Mouse (Mus musculus): ENCODE measurements at regions not wholly inside any gene's neighbourhood (a gene's known extent, or its start where the extent isn't known, plus 50 kb on each side); places are given as distances from the start of the nearest gene placed in this dataset.

- Histone ChIP-seq H3K36me3 (no peaks in the 10 kb centered on the region), H3K9me3 (no peaks in the 10 kb centered on the region), H3K4me1 (no peaks in the 10 kb centered on the region), H3K4me3 (no peak overlapping the region), H3K27me3 (peaks cover 40% of the 10 kb centered on the region), H3K9ac (replicated peaks) (no peak overlapping the region), H3K27ac (replicated peaks) (no peak overlapping the region), H3K4me2 (replicated peaks) (no peak overlapping the region)
- no peak for ATAC-seq (ENCODE audit: low FRiP score, low read depth)
- WGBS: 90% methylated on average over 5 of the region's 5 CpGs
These were observed 56.6 kb upstream of the Twist2 start for GRCm38 (mm10) chr1:91744701-91745100.

GRCm38 (mm10) chr1:91747583-91747982 is 53.7 kb upstream of the Twist2 start:
- Histone ChIP-seq H3K36me3 (no peaks in the 10 kb centered on the region), H3K27ac (replicated peaks) (no peak overlapping the region), H3K4me1 (no peaks in the 10 kb centered on the region), H3K27me3 (peaks cover 36% of the 10 kb centered on the region), H3K4me3 (no peak overlapping the region), H3K4me2 (replicated peaks) (no peak overlapping the region), H3K9ac (replicated peaks) (no peak overlapping the region), H3K9me3 (no peaks in the 10 kb centered on the region)
- ATAC-seq (ENCODE audit: low FRiP score, low read depth): no peak; the same call in 1 of the 2 replicates
- WGBS: 23% methylated on average over 11 of the region's 11 CpGs
